Mouse (Mus musculus) E14TG2a.4 (cell line): ENCODE results near the gene Ripor3.

Experiments used
- CTCF ChIP-seq: conservative IDR thresholded peaks from 2 replicates; pipeline ENCODE4 v1.5.1; 2014; ENCODE audit warnings: low read length
- NANOG ChIP-seq: IDR thresholded peaks from 2 replicates; pipeline ENCODE4 v1.6.1; 2014; ENCODE audit warnings: borderline replicate concordance, low read length, mixed read lengths
- POU5F1 ChIP-seq: IDR thresholded peaks from 2 replicates; pipeline ENCODE4 v1.6.1; 2014; ENCODE audit warnings: low read length, borderline replicate concordance

- TF ChIP-seq CTCF (peak; percentile 87), NANOG (no peak), POU5F1 (no peak)
Measured at GRCm38 (mm10) chr2:168004369-168004768, 6.0 kb downstream of the Ripor3 start.
